Mouse (Mus musculus): ENCODE measurements around the gene Smarcb1. TPM values are rescaled to one million over a fixed set of nuclear protein-coding genes. Genes with fewer than 3 reads are reported as not detected.

Gene Smarcb1
- polyA plus RNA-seq, 1 experiment: 82.1 TPM

DNA sequence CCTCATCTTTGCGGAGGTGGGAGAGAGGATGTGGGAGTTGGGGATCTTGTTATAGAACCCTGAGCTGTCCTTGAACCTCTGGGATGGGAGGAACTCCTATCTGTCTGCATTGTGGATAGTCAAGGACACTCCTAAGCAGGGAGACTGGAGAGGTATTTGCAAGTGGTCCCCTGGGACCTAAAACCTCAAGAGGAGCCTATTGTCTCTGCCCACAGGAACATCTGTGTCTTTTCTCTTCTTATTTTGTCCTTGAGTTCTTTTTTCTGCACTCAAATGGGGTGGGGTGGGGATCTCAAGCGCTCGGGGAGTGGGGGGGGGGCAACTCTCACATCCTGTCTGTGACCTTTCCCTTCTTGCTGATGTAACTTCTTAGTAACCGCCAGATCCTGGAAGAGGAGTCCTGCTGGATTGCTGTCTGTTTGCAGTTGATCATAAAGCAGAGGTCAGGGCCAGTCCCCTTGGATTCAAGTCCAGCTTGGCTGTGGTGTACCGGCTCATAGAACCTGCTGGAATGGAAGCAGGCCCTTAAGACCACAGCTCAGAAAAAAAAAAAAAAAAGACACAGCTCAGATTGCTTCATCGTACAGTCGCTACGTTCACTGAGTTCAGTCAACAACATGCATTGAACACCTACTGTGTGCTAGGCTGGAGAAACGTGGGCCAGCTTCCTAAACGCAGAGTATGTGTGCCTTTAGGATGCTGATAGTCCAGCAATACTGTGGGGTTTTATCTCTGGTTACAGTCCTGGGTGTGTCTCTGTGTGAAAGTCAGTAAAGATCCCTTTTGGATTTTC is 16.6 kb upstream of the Smarcb1 start:
- TF ChIP-seq CTCF (IDR thresholded peaks at IDR 0.05; ENCODE audit: borderline replicate concordance, insufficient read depth, low read depth, low read length) (no peak), POLR2A (IDR thresholded peaks at IDR 0.05; ENCODE audit: borderline replicate concordance, insufficient read depth, low read length) (no peak)
- Histone ChIP-seq H3K27ac (ENCODE audit: insufficient read depth, low read length) (no peak overlapping the region), H3K4me1 (ENCODE audit: control insufficient read depth, insufficient read depth, low read length) (peaks cover 12% of the 10 kb centered on the region), H3K27me3 (ENCODE audit: control insufficient read depth, insufficient read depth, low read length) (no peaks in the 10 kb centered on the region), H3K4me3 (replicated peaks; ENCODE audit: insufficient read depth, low read depth, low read length) (no peak overlapping the region)
- 55% methylated on average over 10 of the region's 10 CpGs for WGBS
- no peak for DNase-seq

DNA sequence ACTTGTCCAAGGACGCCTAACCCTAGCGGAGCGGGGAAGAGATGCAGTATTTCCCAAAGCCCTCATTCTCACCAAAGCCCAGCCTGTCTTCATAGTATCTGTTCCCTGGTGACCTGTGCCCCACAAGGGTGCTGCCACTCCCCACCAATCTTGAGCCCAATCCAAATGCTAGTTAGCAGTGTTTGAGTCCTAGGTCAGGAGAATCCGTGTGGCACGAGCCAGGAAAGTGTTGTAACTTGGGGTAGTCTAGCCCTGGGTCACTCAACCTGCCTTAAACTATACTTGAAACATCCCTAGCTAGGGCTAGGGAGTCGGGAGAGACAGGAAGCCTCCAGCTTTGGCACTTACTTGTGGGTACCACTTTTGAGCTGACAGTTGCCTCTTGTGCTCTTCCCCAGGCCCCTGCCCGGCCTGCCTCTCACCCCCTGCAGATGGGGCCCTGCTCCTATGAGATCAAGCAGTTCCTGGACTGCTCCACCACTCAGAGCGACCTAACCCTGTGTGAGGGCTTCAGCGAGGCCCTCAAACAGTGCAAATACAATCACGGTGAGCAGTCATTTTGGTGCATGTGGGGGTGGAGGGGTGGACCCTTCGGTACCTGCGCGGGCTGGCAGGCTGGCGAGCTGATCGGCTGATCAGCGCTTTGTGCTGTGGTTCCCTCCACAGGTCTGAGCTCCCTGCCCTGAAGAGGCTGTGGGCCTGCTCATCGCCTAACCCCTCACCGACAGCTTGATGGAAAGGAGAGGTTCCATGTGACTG is 15.7 kb upstream of the Smarcb1 start:
- WGBS: 45% methylated on average over 18 of the region's 18 CpGs

DNA sequence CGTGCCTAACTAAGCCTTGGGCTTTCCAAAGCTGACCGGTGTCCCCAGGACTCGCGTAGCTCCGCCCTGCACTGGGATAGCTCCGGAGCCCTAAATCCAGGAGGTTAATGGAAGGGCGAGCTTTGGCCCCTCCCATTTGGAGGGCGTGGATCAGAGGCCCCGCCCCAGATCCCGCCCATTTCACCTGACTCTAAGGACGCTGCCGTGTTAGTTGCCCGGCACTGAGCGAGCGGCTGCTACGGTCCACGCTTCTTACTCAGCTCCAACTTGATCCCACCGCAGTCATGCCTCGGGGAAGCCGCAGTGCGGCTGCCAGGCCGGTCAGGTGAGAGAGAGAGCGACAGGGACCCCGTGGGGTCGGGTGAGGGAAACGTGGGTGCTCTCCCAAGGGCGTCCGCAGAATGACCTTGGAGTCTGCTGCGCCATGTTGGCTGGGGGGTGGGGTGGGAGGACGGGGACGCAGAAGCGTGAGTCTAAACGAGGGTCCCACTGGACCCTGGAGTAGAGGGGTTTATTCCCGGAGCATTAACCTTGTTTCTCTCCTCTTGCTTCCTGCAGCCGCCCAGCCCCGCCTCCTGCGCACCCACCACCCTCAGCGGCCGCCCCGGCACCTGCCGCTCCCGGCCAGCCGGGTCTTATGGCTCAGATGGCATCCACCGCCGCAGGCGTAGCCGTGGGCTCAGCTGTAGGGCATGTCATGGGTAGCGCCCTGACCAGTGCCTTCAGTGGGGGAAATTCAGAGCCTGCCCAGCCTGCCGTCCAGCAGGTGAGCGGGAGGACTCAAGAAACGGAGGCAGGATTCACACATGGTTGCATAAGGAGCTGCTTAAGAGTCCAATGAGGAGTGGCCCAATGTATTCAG is 14.5 kb upstream of the Smarcb1 start, which contains the start of gene Mmp11:
TSS of gene Mmp11 (minus strand) at position 817 of the 862 bp plus-strand sequence.
- Histone ChIP-seq H3K27ac (ENCODE audit: insufficient read depth, low read length) (peak within 1 kb of the TSS; percentile 83), H3K4me1 (ENCODE audit: control insufficient read depth, insufficient read depth, low read length) (peaks cover 12% of the 10 kb centered on the region)
- WGBS: 2% methylated on average over 51 of the region's 51 CpGs

More for the DNA sequence above, 15.7 kb upstream of the Smarcb1 start:
- DNase-seq: no peak
- TF ChIP-seq CTCF (IDR thresholded peaks at IDR 0.05; ENCODE audit: borderline replicate concordance, insufficient read depth, low read depth, low read length): no peak
- peak overlapping the region; percentile 49 for H3K4me3 ChIP-seq (replicated peaks; ENCODE audit: insufficient read depth, low read depth, low read length)
- no peak overlapping the region for H3K27ac ChIP-seq (ENCODE audit: insufficient read depth, low read length)
- no peaks in the 10 kb centered on the region for H3K27me3 ChIP-seq (ENCODE audit: control insufficient read depth, insufficient read depth, low read length)
- H3K4me1 ChIP-seq (ENCODE audit: control insufficient read depth, insufficient read depth, low read length): peaks cover 12% of the 10 kb centered on the region

DNA sequence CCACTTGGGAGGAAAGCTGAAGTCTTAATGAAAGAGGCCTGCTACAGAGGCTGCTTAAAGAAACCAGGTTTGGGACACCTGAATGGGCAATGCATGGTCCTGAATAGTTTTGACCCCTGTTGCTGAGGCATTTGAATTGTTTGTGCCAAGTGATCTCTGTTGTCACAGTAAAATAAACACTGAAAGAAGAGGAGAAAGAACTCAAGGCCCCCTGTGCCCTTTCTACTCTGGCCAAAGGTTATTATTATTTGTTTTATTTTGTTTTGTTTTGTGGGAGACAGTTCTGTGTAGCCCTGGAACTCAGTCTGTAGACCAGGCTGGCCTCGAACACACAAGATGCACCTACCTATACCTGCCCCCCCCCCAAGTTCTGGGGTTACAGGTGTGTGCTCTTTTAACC is 13.6 kb upstream of the Smarcb1 start:
- Histone ChIP-seq H3K27ac (ENCODE audit: insufficient read depth, low read length) (no peak overlapping the region), H3K4me3 (replicated peaks; ENCODE audit: insufficient read depth, low read depth, low read length) (no peak overlapping the region), H3K27me3 (ENCODE audit: control insufficient read depth, insufficient read depth, low read length) (no peaks in the 10 kb centered on the region), H3K4me1 (ENCODE audit: control insufficient read depth, insufficient read depth, low read length) (peaks cover 12% of the 10 kb centered on the region)
- 84% methylated on average over 1 of the region's 1 CpGs for WGBS
- no peak for DNase-seq
- TF ChIP-seq CTCF (IDR thresholded peaks at IDR 0.05; ENCODE audit: borderline replicate concordance, insufficient read depth, low read depth, low read length) (no peak), POLR2A (IDR thresholded peaks at IDR 0.05; ENCODE audit: borderline replicate concordance, insufficient read depth, low read length) (no peak)

More for the DNA sequence above, 14.5 kb upstream of the Smarcb1 start, which contains the start of gene Mmp11:
- peak; percentile 89 to 90 for DNase-seq
- TF ChIP-seq CTCF (IDR thresholded peaks at IDR 0.05; ENCODE audit: borderline replicate concordance, insufficient read depth, low read depth, low read length) (no peak), POLR2A (IDR thresholded peaks at IDR 0.05; ENCODE audit: borderline replicate concordance, insufficient read depth, low read length) (peak; percentile 97)
- Histone ChIP-seq H3K27me3 (ENCODE audit: control insufficient read depth, insufficient read depth, low read length) (no peaks in the 10 kb centered on the region), H3K4me3 (replicated peaks; ENCODE audit: insufficient read depth, low read depth, low read length) (peak within 1 kb of the TSS; percentile 92)

DNA sequence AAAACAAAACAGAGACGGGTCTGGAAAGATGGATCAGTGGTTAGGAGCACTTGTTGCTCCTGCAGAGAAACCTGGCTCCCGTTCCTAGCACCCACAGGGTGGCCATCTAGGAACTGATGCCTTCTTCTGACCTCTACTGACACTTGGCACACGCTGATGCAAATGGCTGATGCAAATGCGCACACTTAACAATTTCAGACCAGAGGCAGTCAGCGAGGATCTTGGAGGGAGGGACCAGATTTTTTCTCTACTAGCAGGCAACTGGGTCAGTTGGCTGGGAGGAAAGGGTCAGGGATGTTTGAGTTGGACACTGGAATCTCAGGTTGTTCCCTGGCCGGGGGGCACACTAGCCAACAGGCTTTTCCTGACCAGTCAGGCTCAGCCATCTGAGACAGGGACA is 11.5 kb upstream of the Smarcb1 start, which contains the start of gene Chchd10:
TSS of gene Chchd10 (plus strand) at position 240 of the 400 bp plus-strand sequence.
- Histone ChIP-seq H3K27me3 (ENCODE audit: control insufficient read depth, insufficient read depth, low read length) (no peaks in the 10 kb centered on the region), H3K4me3 (replicated peaks; ENCODE audit: insufficient read depth, low read depth, low read length) (peak within 1 kb of the TSS; percentile 50), H3K27ac (ENCODE audit: insufficient read depth, low read length) (no peak within 1 kb of the TSS), H3K4me1 (ENCODE audit: control insufficient read depth, insufficient read depth, low read length) (peaks cover 7% of the 10 kb centered on the region)
- DNase-seq: no peak
- WGBS: 61% methylated on average over 6 of the region's 6 CpGs
- TF ChIP-seq POLR2A (IDR thresholded peaks at IDR 0.05; ENCODE audit: borderline replicate concordance, insufficient read depth, low read length): no peak
- no peak for TF ChIP-seq CTCF (IDR thresholded peaks at IDR 0.05; ENCODE audit: borderline replicate concordance, insufficient read depth, low read depth, low read length)

DNA sequence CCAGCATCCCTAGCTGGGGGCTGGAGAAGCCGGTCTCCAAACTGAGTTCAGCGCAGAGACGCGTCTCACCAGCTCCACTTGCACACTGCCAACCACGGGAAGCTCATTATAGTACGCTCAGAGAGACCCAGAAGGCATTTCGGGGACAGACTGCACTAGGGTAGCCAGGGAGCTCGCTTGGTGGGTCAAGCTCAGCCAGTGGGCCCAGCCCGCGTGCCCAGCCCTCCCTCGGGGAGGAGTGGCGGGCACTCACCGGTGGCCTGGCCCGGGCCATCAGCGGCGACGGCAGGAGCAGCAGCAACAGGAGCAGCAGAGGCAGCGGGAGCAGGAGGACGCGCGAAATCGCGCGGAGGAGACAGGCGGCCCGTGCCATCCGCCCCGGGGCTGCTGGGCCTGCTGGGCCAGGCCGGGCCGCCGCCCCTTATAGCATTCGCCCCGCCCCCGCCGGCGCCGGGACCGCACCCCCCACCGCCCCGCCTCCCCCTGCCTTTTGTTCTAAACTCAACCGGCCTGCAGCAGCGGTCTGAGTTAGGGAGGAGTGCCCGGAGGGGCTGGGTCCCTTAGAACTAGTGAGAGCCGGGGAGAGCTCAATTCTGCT is 10.8 kb upstream of the Smarcb1 start:
- peaks cover 4% of the 10 kb centered on the region for H3K4me1 ChIP-seq (ENCODE audit: control insufficient read depth, insufficient read depth, low read length)
- no peak overlapping the region for H3K27ac ChIP-seq (ENCODE audit: insufficient read depth, low read length)
- H3K4me3 ChIP-seq (replicated peaks; ENCODE audit: insufficient read depth, low read depth, low read length): peak overlapping the region; percentile 50
- H3K27me3 ChIP-seq (ENCODE audit: control insufficient read depth, insufficient read depth, low read length): no peaks in the 10 kb centered on the region
- TF ChIP-seq POLR2A (IDR thresholded peaks at IDR 0.05; ENCODE audit: borderline replicate concordance, insufficient read depth, low read length) (no peak), CTCF (IDR thresholded peaks at IDR 0.05; ENCODE audit: borderline replicate concordance, insufficient read depth, low read depth, low read length) (no peak)
- peak; percentile 28 to 53 for DNase-seq
- 2% methylated on average over 44 of the region's 44 CpGs for WGBS

DNA sequence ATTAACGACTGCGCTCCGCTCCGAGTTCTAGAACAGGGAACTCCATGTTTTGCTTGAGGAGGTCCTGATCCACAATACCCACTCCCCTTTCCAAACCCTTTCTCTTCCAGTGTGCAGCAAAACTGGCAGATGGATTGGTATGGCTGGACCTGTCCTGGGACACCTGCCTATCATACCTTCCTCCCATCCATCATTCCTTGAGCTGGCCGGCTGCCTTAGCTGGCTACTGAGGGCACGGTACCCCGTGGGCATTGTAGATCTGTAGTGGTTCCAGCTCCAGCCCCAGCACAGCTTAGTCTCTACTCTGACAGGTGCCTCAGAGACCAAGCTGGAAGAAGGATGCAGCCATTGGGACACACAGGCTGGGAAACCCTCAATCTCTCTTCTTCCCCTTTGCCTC is 9.9 kb upstream of the Smarcb1 start:
- no peaks in the 10 kb centered on the region for H3K4me1 ChIP-seq (ENCODE audit: control insufficient read depth, insufficient read depth, low read length)
- no peaks in the 10 kb centered on the region for H3K27me3 ChIP-seq (ENCODE audit: control insufficient read depth, insufficient read depth, low read length)
- DNase-seq: no peak
- H3K27ac ChIP-seq (ENCODE audit: insufficient read depth, low read length): no peak overlapping the region
- WGBS: 42% methylated on average over 7 of the region's 7 CpGs
- TF ChIP-seq POLR2A (IDR thresholded peaks at IDR 0.05; ENCODE audit: borderline replicate concordance, insufficient read depth, low read length): no peak
- H3K4me3 ChIP-seq (replicated peaks; ENCODE audit: insufficient read depth, low read depth, low read length): no peak overlapping the region

Data from cerebellum, adult 2 months (tissue).